Mouse (Mus musculus) gastrocnemius, postnatal 36 days (tissue): ENCODE results near the gene Fgfr2. TPM values are rescaled to one million over a fixed set of nuclear protein-coding genes. Genes with fewer than 3 reads are reported as not detected.

ENCODE experiments used
- DNase-seq, 2 experiments: peaks; one replicate each; pipeline ENCODE4 v3.0.0; 2022
- intact Hi-C: fragments of 180-260 bp; cut with DNase I; formaldehyde crosslinking; loops from one replicate; pipeline ENCODE4 v1.15.1; 2025
- total RNA-seq, 2 experiments: library from RNA; stranded (reverse); gene quantifications; 2 replicates each; pipeline ENCODE4 v1.2.3; 2021

Gene Fgfr2
- total RNA-seq, 2 experiments from 2014 or later: 0.28 to 0.49 TPM

DNA sequence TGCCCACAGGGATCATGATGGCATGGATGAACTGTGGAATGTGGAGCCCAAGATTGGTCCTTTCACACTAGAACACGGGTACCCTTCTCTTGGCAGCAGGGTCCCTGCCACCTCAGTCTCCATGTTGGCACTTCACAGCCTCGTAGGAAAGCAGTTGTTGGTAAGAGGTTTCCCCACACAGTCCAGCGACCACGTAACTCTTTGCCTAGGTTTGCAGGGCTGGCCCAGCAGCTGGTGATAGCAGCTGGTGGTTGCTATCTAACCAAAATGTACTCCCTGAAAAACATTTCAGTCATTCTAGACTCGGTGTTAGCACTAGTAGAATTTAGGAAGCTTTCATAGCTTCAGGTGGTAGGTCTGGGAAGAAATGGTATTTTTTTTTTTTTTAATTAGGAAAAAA is 2464.0 kb downstream of the Fgfr2 start:
- intact Hi-C loops: no loop called here
- DNase-seq: no peak

DNA sequence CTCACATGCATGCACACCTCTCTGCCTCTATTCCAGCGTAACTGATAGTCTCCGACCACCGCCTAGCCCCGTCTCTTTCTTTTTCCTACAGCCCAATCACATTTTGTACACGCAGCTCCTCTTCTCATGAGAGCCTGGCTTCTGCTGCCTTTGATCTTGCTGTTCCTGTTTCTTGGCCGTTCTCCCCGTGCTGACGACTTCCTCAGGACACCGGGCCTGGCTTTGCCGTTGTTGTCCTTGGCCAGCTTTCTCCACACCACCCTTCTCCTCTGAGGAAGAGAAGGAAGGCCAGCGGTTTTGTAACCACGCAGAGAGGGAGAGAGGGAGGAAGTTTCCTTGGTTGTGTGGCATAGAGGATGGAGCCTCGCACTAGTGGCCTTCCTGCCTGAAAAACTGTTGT is 2465.4 kb downstream of the Fgfr2 start:
- DNase-seq: peak; percentile 73 to 82
- intact Hi-C loops: no loop called here

DNA sequence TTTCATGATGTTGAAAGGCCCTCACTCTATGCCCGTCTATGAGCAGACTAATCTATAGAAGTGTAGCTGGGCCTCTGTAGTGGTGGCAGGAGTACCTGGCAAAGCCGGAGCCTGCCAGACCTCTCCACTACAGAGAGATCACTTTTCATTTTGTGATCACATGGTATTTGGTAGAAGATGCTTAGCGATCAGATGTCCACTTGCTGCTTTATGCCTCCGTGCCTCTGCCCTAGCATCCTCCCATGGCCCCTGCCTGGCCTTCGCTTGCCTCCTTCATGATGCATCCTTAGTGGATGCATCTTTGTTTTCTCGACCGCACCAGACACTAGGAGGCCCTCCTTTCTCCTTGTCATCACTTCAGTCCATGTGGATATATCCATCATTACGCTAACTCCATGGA is 2466.2 kb downstream of the Fgfr2 start:
- intact Hi-C loops: no loop called here
- no peak for DNase-seq

- no peak for DNase-seq
- intact Hi-C loops: no loop called here
These were observed 2468.6 kb downstream of the Fgfr2 start for GRCm38 (mm10) chr7:130654562-130654961.

DNA sequence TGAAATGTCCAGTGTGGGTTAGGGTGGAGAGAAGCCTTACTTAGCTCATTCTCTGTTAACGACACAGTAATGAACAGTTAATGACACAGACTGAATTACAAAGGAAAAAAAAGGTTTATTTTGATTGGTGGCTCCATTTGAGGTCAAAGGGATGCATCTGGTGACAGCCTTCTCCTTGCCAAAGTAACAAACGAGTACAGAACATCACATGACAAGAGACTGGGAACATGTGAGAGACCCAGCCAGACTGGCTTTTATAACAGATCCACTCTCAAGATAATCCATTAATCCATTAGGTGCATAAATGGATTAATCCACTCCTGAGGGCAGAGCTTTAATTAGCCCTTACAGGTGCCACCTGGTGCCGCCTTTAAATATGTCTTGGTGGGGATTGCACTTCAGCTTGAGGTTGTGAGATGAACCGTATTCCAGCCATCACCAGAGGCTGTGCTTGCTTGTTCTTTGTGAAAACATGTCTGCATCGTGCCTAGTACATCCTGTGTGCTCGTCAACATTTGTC is 2470.1 kb downstream of the Fgfr2 start:
- no peak for DNase-seq
- intact Hi-C loops: no loop called here

DNA sequence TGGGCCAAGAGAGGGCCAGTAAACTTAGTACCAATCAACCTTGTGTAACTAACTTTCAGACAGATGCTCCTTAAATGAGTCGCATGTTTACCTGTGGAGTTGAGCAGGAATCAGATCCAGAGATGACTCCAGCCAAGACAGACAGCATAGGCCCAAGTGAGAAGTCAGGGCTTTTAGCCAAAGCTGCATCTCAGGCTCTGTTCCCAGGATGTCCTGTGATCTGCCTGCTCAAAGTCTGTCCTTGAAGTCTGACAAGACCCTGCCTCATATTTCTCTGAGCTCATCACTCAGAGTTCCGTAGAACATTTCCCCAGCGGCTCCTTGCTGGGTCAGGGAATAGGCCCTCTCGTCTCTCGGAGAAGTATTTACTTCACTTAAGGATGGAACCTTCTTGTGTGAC is 2472.5 kb downstream of the Fgfr2 start:
- no peak for DNase-seq

GRCm38 (mm10) chr7:130649257-130649656 is 2473.9 kb downstream of the Fgfr2 start:
- peak in 1 of 2 experiments; percentile 47 for DNase-seq
- intact Hi-C loops: no loop called here

More for the DNA sequence above, 2472.5 kb downstream of the Fgfr2 start:
- intact Hi-C loops: no loop called here

- DNase-seq: no peak
- intact Hi-C loops: no loop called here
These were observed 2475.1 kb downstream of the Fgfr2 start for GRCm38 (mm10) chr7:130648061-130648460.

DNA sequence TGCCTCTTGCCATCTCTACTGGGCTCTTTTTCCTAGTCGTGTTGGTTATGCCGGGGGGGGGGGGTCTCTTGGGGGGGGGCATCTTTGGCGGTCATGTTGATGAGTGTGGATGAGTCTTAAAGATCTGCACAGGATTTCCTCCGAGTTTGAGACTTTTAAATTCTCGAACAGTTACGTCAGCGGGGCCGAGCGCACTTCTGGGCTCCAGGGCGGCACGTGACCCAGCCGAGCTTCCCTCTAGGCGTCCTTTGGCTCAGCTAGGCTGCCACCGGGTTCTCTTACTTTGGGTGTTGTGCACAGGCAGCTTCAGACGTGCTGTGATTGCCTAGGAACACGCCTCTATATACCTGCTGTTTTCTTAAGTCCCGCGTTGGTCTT is 2476.4 kb downstream of the Fgfr2 start:
- peak; percentile 63 to 75 for DNase-seq
- intact Hi-C loops: no loop called here

DNA sequence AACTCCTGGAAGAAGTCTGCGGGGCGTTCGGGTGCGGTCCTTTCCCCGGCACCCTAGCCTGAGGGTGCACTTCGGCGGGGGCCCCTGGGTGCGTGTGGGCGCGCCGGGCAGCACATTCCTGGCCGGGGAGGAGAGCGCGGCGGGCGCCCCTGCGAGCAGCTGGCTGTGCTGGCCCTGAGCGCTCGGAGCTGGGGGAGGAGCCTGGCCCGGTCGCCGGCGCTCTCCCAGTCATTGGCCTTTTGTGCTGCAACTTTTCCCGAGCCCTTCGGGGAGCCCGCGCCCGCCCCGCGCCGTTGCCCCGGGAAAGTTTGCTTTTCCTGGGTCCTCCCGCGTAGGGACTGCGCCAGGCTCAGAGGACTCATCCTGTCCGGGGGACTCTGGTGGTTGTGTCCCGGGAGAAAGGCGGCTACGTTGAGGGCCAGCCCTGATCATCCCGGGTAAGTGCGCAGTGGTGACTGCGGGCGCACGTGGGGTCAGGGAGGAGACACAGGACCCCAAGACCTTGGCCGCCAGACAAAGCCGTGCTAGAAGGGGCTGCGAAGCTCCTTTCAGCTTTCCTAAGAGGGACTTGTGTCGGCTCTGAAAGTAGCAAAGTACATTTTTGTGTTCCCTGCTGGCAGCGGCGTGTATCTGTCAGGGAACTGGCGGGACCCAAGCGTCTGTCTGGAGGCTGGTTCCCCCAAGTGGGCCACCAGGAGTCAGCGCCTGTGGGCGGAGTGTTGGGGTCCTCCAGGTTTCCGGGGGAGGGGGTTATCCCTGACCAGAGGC is 2477.0 kb downstream of the Fgfr2 start:
- intact Hi-C loops: no loop called here
- DNase-seq: peak; percentile 71 to 83

GRCm38 (mm10) chr7:130645332-130645993 is 2477.7 kb downstream of the Fgfr2 start:
- peak in 1 of 2 experiments; percentile 54 for DNase-seq
- intact Hi-C loops: no loop called here

- intact Hi-C loops: no loop called here
- no peak for DNase-seq
These were observed 2482.5 kb downstream of the Fgfr2 start for GRCm38 (mm10) chr7:130640681-130641080.

- intact Hi-C loops: no loop called here
- no peak for DNase-seq
These were observed 2485.3 kb downstream of the Fgfr2 start for GRCm38 (mm10) chr7:130637811-130638210.

DNA sequence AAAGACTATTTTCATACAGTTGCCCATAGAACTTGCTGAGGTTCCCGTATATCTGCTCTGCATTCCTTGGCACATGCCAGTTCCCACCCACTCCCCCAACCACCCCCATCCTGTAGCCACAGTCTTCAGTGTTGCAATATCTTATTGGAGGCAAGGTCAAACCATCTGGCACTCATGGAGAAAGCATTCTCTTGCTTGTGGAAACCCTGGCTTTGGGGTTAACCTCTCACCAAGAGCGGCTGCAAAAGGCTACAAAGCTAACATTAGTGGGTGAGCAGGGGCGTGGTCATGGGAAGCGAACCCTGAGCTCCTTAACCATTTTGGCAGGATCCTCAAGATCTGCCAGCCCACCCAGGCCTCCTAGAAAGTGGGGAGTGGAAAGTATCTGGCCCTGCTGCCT is 2486.2 kb downstream of the Fgfr2 start:
- intact Hi-C loops: no loop called here
- no peak for DNase-seq

GRCm38 (mm10) chr7:130636274-130636673 is 2486.9 kb downstream of the Fgfr2 start:
- DNase-seq: no peak
- intact Hi-C loops: no loop called here

DNA sequence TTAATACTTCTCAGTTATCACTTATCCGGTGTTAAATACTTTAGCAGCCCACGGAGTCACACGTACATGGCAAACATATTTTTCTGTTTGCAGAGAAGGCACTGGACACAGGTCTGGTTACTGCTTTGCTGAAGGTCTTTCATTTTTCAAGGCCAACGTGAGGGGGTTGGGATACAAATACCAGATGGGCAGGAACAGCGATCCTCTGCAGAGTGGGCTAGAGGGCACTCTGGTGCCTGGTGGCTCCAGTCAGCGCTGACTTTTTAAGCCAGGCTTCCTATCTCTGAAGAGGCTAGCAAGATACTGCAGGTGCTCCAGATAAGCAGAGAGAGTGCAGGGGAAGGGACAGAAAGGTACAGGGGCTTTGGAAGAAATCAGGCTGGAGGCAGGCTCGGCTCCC is 2487.9 kb downstream of the Fgfr2 start:
- no peak for DNase-seq
- intact Hi-C loops: no loop called here

DNA sequence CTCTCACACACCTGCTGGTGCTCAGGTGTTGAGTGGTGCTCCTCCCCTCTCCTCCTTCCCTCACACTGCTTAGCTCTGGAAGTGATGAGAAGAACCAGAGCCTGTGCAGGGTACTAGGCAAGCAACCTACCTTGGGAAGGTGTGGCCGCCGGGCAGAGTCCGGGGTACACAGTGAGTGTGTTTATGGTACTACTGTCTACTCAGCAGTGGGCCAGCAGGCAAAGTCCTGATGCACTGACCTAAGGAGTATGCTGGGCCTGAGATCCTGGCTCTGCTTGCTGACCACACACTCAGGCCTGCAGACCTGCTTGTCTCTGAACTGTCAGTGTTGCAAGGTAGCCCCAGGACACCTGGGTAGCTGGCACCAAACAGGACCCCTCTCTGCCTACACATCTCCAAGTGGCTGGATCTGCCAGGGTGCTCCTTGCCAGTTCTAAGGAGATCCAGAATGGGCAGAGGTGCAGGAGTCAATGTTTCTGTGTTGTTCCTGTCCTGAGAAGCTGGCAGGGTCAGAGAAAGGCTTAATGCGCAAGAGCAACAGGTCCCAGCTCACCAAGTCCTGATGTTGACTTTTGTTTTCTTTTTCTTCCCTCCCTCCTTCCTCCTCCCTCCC is 2488.8 kb downstream of the Fgfr2 start:
- DNase-seq: no peak
- intact Hi-C loops: no loop called here

DNA sequence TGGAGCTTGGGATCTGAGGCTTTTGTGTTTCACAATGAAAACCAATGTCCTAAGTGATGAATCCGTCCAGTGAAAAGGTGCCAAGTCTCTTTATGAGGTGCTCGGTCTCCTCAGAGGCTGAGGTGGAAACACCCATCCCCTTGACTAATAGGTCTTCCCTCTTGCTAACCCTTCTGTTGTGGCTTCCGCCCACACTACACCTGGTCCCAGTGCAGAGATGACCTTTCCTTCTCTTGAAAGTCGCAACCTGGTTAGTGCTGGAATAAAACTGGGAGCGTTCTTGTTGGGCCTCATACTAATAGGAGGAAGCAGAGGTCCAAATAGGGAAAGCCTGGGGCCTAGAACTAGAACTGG is 2490.8 kb downstream of the Fgfr2 start:
- intact Hi-C loops: no loop called here
- no peak for DNase-seq

DNA sequence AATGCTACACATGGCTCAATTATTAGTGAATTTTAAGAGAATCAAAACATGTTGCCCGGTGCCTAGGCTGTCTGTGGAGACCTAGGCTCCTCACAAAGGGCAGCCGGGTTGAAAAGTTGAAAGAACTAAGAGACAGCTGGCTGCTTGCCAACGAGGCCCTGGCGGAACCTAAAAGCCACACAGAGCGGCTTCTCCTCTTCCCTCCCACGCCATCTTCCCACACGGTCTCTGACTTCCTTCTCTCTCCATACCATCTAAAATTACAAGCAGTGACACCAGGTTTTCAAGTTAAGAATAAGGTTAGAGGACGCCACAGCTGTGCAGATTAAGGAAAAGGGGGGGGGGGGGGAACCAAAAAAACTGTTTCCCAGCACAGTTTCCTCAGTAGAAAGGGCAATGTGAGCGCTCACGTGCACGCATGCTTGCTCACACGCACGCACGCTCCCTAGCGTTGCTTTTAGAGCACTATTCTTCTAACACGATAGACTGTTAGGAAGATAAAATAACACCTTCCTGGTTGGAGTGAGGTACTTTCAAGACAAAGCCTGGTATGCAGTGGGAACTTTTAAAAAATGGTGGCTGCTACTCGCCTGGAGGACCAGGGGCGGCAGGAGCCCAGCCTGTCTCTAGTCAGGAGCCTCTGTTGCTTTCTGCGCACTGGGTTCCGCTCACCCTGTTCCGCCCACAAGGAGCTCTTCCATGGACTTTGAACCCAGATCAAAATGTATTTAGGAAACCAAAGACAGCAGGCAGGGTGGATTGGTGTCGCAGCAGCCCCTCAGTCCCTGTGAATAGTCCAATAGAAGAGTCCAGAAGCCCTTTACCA is 2491.4 kb downstream of the Fgfr2 start:
- DNase-seq: no peak

GRCm38 (mm10) chr7:130630956-130631355 is 2492.2 kb downstream of the Fgfr2 start:
- intact Hi-C loops: no loop called here
- no peak for DNase-seq

More for the DNA sequence above, 2491.4 kb downstream of the Fgfr2 start:
- intact Hi-C loops: no loop called here

DNA sequence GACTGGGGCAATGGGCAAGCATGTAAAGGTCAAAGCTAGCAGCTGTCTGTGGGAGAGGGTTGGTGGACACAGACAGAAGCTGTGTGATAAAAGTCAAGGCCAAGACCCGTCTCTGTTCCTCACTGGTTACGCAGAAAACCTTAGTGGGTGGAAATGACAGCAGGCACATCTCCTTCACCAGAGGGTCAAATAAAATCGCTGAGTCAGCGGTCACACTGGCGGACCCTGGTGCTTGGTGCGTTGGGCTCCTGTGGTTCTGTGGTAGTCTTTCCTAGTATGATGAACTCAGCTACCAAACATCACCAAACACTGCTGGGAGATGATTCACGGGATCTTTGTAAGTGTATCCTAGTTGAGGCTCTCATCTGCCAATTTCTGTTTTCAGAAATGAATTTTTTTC is 2493.2 kb downstream of the Fgfr2 start:
- intact Hi-C loops: no loop called here
- no peak for DNase-seq
